Mouse (Mus musculus): ENCODE data around the gene Glod4. TPM values are rescaled to one million over a fixed set of nuclear protein-coding genes. Genes with fewer than 3 reads are reported as not detected.

Glod4 gene
- polyA plus RNA-seq, 1 experiment from 2014 or later: 152 TPM

- H3K36me3 ChIP-seq (replicated peaks; ENCODE audit: control insufficient read depth, insufficient read depth, low read depth, low read length): no peaks in the 10 kb centered on the region
- no peak overlapping the region for H3K4me2 ChIP-seq (ENCODE audit: low read depth, low read length)
- H3K27ac ChIP-seq (replicated peaks; ENCODE audit: low read depth, low read length): no peak overlapping the region
- ATAC-seq (replicated peaks; ENCODE audit: insufficient number of reproducible peaks, low FRiP score, low TSS enrichment, low read depth): no peak
- H3K9ac ChIP-seq (replicated peaks; ENCODE audit: low read length): no peak overlapping the region
- H3K4me1 ChIP-seq (ENCODE audit: control insufficient read depth, insufficient read depth, low read length): no peaks in the 10 kb centered on the region
- H3K9me3 ChIP-seq (replicated peaks; ENCODE audit: control insufficient read depth, low read length): no peaks in the 10 kb centered on the region
- no peak for DNase-seq (ENCODE audit: low spot score)
- H3K27me3 ChIP-seq (ENCODE audit: control insufficient read depth, insufficient read depth, low read length): no peaks in the 10 kb centered on the region
- no peak overlapping the region for H3K4me3 ChIP-seq (ENCODE audit: low read depth, low read length)
- 83% methylated on average over 6 of the region's 6 CpGs for WGBS
Observed at GRCm38 (mm10) chr11:76077341-76077740, 166.2 kb downstream of the Glod4 start.

GRCm38 (mm10) chr11:76074296-76075093 is 169.0 kb downstream of the Glod4 start:
- no peak for ATAC-seq (replicated peaks; ENCODE audit: insufficient number of reproducible peaks, low FRiP score, low TSS enrichment, low read depth)
- WGBS: 54% methylated on average over 11 of the region's 11 CpGs
- H3K27ac ChIP-seq (replicated peaks; ENCODE audit: low read depth, low read length): no peak overlapping the region
- no peaks in the 10 kb centered on the region for H3K9me3 ChIP-seq (replicated peaks; ENCODE audit: control insufficient read depth, low read length)
- no peak overlapping the region for H3K4me3 ChIP-seq (ENCODE audit: low read depth, low read length)
- H3K9ac ChIP-seq (replicated peaks; ENCODE audit: low read length): no peak overlapping the region
- no peak overlapping the region for H3K4me2 ChIP-seq (ENCODE audit: low read depth, low read length)
- no peaks in the 10 kb centered on the region for H3K4me1 ChIP-seq (ENCODE audit: control insufficient read depth, insufficient read depth, low read length)
- H3K27me3 ChIP-seq (ENCODE audit: control insufficient read depth, insufficient read depth, low read length): no peaks in the 10 kb centered on the region
- DNase-seq (ENCODE audit: low spot score): peak; percentile 43
- H3K36me3 ChIP-seq (replicated peaks; ENCODE audit: control insufficient read depth, insufficient read depth, low read depth, low read length): no peaks in the 10 kb centered on the region; the same call in 1 of the 2 replicates

Other genes starting within 250 kb of the Glod4 start
- gene 1700016K19Rik, start 243.8 kb downstream of the Glod4 start, polyA plus RNA-seq (2014; fragmentation: Nextera tagmentation; extraction: Ambion mirVana): 0.47 and 0.77 TPM in 2 replicates
- gene Rflnb, start 215.9 kb downstream of the Glod4 start, polyA plus RNA-seq (2014; fragmentation: Nextera tagmentation; extraction: Ambion mirVana): 34.7 TPM in 2 replicates
- gene Vps53, start 64.1 kb downstream of the Glod4 start, polyA plus RNA-seq (2014; fragmentation: Nextera tagmentation; extraction: Ambion mirVana): 41.1 and 41.7 TPM in 2 replicates
- 31.0 and 34.3 TPM in 2 replicates for gene Fam57a, start 64.1 kb downstream of the Glod4 start, polyA plus RNA-seq (2014; fragmentation: Nextera tagmentation; extraction: Ambion mirVana)
- gene Dbil5, start 26.1 kb downstream of the Glod4 start, polyA plus RNA-seq (2014; fragmentation: Nextera tagmentation; extraction: Ambion mirVana): 0.39 and 1.2 TPM in 2 replicates
- gene Gemin4, start 26.1 kb downstream of the Glod4 start, polyA plus RNA-seq (2014; fragmentation: Nextera tagmentation; extraction: Ambion mirVana): 54.7 and 55.6 TPM in 2 replicates
- 22.4 and 25.1 TPM in 2 replicates for gene Mrm3, start within 50 bp of the Glod4 start, polyA plus RNA-seq (2014; fragmentation: Nextera tagmentation; extraction: Ambion mirVana)
- 40.0 and 41.8 TPM in 2 replicates for gene Nxn, start 155.4 kb upstream of the Glod4 start, polyA plus RNA-seq (2014; fragmentation: Nextera tagmentation; extraction: Ambion mirVana)
- gene Timm22, start 163.2 kb upstream of the Glod4 start, polyA plus RNA-seq (2014; fragmentation: Nextera tagmentation; extraction: Ambion mirVana): 138 TPM in 2 replicates